Mouse (Mus musculus): ENCODE data around the gene Pbrm1. TPM values are rescaled to one million over a fixed set of nuclear protein-coding genes. Genes with fewer than 3 reads are reported as not detected.
A peak's percentile ranks its signal among the peaks of the same experiment; 100 is the strongest.

The Pbrm1 gene
- total RNA-seq, 2 experiments from 2014 or later, result 50.7 to 53.6 TPM

GRCm38 (mm10) chr14:31062277-31062676 is 43.3 kb downstream of the Pbrm1 start:
- DNase-seq (ENCODE audit: low spot score in 2 of 2), result no peak
- intact Hi-C loops (cut with DNase I), result no loop called here

- DNase-seq (ENCODE audit: low spot score in 2 of 2), result no peak
- intact Hi-C loops (cut with DNase I), result no loop called here
Measured at GRCm38 (mm10) chr14:31069086-31069733, 50.3 kb downstream of the Pbrm1 start.

GRCm38 (mm10) chr14:31078597-31079208 is 59.8 kb downstream of the Pbrm1 start:
- intact Hi-C loops (cut with DNase I), result no loop called here
- DNase-seq (ENCODE audit: low spot score in 2 of 2), result no peak

GRCm38 (mm10) chr14:31079313-31080028 is 60.5 kb downstream of the Pbrm1 start:
- no peak for DNase-seq (ENCODE audit: low spot score in 2 of 2)
- intact Hi-C loops (cut with DNase I), result loop anchor here (10.0 kb wide), 1 partner anchor 45 kb away; no protein-coding TSS in a partner anchor

- intact Hi-C loops (cut with DNase I), result loop anchor here (10.0 kb wide), 1 partner anchor 46 kb away; no protein-coding TSS in a partner anchor
- no peak for DNase-seq (ENCODE audit: low spot score in 2 of 2)
Measured at GRCm38 (mm10) chr14:31081147-31081546, 62.2 kb downstream of the Pbrm1 start.

- intact Hi-C loops (cut with DNase I), result loop anchor here (10.0 kb wide), 1 partner anchor 53 kb away; no protein-coding TSS in a partner anchor
- DNase-seq (ENCODE audit: low spot score in 2 of 2), result no peak
Measured at GRCm38 (mm10) chr14:31087433-31087832, 68.5 kb downstream of the Pbrm1 start.

GRCm38 (mm10) chr14:31088515-31088914 is 69.6 kb downstream of the Pbrm1 start:
- no peak for DNase-seq (ENCODE audit: low spot score in 2 of 2)
- intact Hi-C loops (cut with DNase I), result loop anchor here (10.0 kb wide), 1 partner anchor 54 kb away; no protein-coding TSS in a partner anchor

GRCm38 (mm10) chr14:31089918-31090317 is 71.0 kb downstream of the Pbrm1 start:
- DNase-seq (ENCODE audit: low spot score in 2 of 2), result no peak
- intact Hi-C loops (cut with DNase I), result loop anchor here (10.0 kb wide), 1 partner anchor 55 kb away; no protein-coding TSS in a partner anchor

GRCm38 (mm10) chr14:31105156-31105555 is 86.2 kb downstream of the Pbrm1 start:
- no peak for DNase-seq (ENCODE audit: low spot score in 2 of 2)
- intact Hi-C loops (cut with DNase I), result no loop called here

- intact Hi-C loops (cut with DNase I), result no loop called here
- DNase-seq (ENCODE audit: low spot score in 2 of 2), result no peak
Measured at GRCm38 (mm10) chr14:31110613-31111012, 91.7 kb downstream of the Pbrm1 start.

- intact Hi-C loops (cut with DNase I), result no loop called here
- DNase-seq (ENCODE audit: low spot score in 2 of 2), result no peak
Measured at GRCm38 (mm10) chr14:31112187-31112586, 93.2 kb downstream of the Pbrm1 start.

GRCm38 (mm10) chr14:31114011-31114410 is 95.1 kb downstream of the Pbrm1 start:
- intact Hi-C loops (cut with DNase I), result no loop called here
- DNase-seq (ENCODE audit: low spot score in 2 of 2), result no peak

GRCm38 (mm10) chr14:31115522-31115921 is 96.6 kb downstream of the Pbrm1 start:
- intact Hi-C loops (cut with DNase I), result no loop called here
- no peak for DNase-seq (ENCODE audit: low spot score in 2 of 2)

- intact Hi-C loops (cut with DNase I), result no loop called here
- DNase-seq (ENCODE audit: low spot score in 2 of 2), result no peak
Measured at GRCm38 (mm10) chr14:31125106-31126075, 106.5 kb downstream of the Pbrm1 start.

GRCm38 (mm10) chr14:31126826-31127225 is 107.9 kb downstream of the Pbrm1 start:
- DNase-seq (ENCODE audit: low spot score in 2 of 2), result no peak
- intact Hi-C loops (cut with DNase I), result no loop called here

- DNase-seq (ENCODE audit: low spot score in 2 of 2), result peak; percentile 43 to 45
- intact Hi-C loops (cut with DNase I), result no loop called here
Measured at GRCm38 (mm10) chr14:31128101-31128825, 109.3 kb downstream of the Pbrm1 start.

- DNase-seq (ENCODE audit: low spot score in 2 of 2), result peak; percentile 98 to 99
- intact Hi-C loops (cut with DNase I), result no loop called here
Measured at GRCm38 (mm10) chr14:31128826-31129219, 109.9 kb downstream of the Pbrm1 start, which contains the start of gene Smim4. TSS of gene Smim4 (minus strand) at chr14:31128956.

Measured in left cerebral cortex, postnatal 14 days (tissue).